Mouse (Mus musculus) ES-Bruce4 (cell line): ENCODE results near the gene Csnk2a2. TPM values are rescaled to one million over a fixed set of nuclear protein-coding genes. Genes with fewer than 3 reads are reported as not detected.

ENCODE experiments used
- H3K27ac ChIP-seq: 2 replicates; pipeline ENCODE4 v1.5.1; 2012; ENCODE audit warnings: low read length, inconsistent platforms; ENCODE audit not compliant: insufficient read depth
- H3K27me3 ChIP-seq: 2 replicates; pipeline ENCODE4 v1.6.1; 2012; ENCODE audit warnings: mild to moderate bottlenecking, low read length, inconsistent platforms; ENCODE audit not compliant: control insufficient read depth, poor library complexity, insufficient read depth, severe bottlenecking
- H3K36me3 ChIP-seq: 2 replicates; pipeline ENCODE4 v1.6.1; 2012; ENCODE audit warnings: inconsistent platforms, mild to moderate bottlenecking, low read length, moderate library complexity; ENCODE audit not compliant: control insufficient read depth, poor library complexity, insufficient read depth, severe bottlenecking
- H3K4me1 ChIP-seq: one replicate; pipeline ENCODE4 v1.8.1; 2011; ENCODE audit warnings: low read length; ENCODE audit not compliant: control insufficient read depth, insufficient read depth
- H3K4me3 ChIP-seq: 2 replicates; pipeline ENCODE4 v1.5.1; 2011; ENCODE audit warnings: low read depth, mild to moderate bottlenecking, low read length
- H3K9ac ChIP-seq: 2 replicates; pipeline ENCODE4 v1.6.1; 2012; ENCODE audit warnings: low read depth, mild to moderate bottlenecking, inconsistent platforms; ENCODE audit not compliant: poor library complexity, severe bottlenecking
- H3K9me3 ChIP-seq: replicated peaks from 2 replicates; pipeline ENCODE4 v1.6.1; 2012; ENCODE audit warnings: mild to moderate bottlenecking, low read length, inconsistent platforms; ENCODE audit not compliant: control insufficient read depth, poor library complexity, insufficient read depth, severe bottlenecking
- CTCF ChIP-seq: IDR thresholded peaks from one replicate; pipeline ENCODE4 v1.8.1; 2011; ENCODE audit warnings: low read depth, low read length
- EP300 ChIP-seq: IDR thresholded peaks from 2 replicates; pipeline ENCODE4 v1.6.1; 2011; ENCODE audit warnings: low read depth, low read length; ENCODE audit not compliant: insufficient read depth
- POLR2A ChIP-seq: IDR thresholded peaks from one replicate; pipeline ENCODE4 v1.8.1; 2011; ENCODE audit warnings: low read length; ENCODE audit not compliant: insufficient read depth
- polyA plus RNA-seq: library from polyadenylated mRNA; stranded (reverse); fragments of >200 nt; gene quantifications from 2 replicates; pipeline ENCODE4 v1.2.4, GENCODE M21; 2011; ENCODE audit warnings: low read depth; ENCODE audit not compliant: missing spikeins, insufficient read depth, insufficient read length

The Csnk2a2 gene
- polyA plus RNA-seq, 1 experiment: 236 TPM

DNA sequence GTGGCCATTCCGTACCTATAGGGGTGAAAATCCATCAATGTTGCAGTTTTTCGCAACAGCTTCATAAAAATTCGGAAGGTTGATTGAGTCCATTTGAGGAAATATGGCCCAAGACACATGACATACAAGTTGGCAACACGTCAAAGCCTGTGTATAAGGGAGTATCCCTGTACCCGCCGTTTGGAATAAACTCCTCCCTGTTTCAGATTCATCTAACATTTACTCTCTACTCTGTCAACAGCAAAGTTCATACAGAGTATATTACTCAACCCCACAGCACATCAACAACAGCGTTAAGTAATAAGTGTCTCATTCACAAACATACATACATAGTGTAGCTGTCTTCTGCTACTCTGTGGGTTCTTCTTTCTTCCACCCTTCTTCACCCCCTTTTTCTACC lies 65.2 kb downstream of the Csnk2a2 start:
- no peaks in the 10 kb centered on the region for H3K27me3 ChIP-seq
- H3K4me1 ChIP-seq: no peaks in the 10 kb centered on the region
- no peak overlapping the region for H3K4me3 ChIP-seq
- H3K9me3 ChIP-seq: no peaks in the 10 kb centered on the region
- H3K36me3 ChIP-seq: peaks cover 31% of the 10 kb centered on the region
- H3K27ac ChIP-seq: no peak overlapping the region
- no peak overlapping the region for H3K9ac ChIP-seq
- TF ChIP-seq EP300 (no peak), POLR2A (no peak), CTCF (no peak)

GRCm38 (mm10) chr8:95422193-95422810 lies 67.5 kb downstream of the Csnk2a2 start:
- Histone ChIP-seq H3K36me3 (peaks cover 36% of the 10 kb centered on the region), H3K9me3 (no peaks in the 10 kb centered on the region), H3K27ac (no peak overlapping the region), H3K4me3 (no peak overlapping the region), H3K27me3 (no peaks in the 10 kb centered on the region), H3K4me1 (no peaks in the 10 kb centered on the region), H3K9ac (no peak overlapping the region)
- TF ChIP-seq EP300 (no peak), POLR2A (no peak), CTCF (no peak)

DNA sequence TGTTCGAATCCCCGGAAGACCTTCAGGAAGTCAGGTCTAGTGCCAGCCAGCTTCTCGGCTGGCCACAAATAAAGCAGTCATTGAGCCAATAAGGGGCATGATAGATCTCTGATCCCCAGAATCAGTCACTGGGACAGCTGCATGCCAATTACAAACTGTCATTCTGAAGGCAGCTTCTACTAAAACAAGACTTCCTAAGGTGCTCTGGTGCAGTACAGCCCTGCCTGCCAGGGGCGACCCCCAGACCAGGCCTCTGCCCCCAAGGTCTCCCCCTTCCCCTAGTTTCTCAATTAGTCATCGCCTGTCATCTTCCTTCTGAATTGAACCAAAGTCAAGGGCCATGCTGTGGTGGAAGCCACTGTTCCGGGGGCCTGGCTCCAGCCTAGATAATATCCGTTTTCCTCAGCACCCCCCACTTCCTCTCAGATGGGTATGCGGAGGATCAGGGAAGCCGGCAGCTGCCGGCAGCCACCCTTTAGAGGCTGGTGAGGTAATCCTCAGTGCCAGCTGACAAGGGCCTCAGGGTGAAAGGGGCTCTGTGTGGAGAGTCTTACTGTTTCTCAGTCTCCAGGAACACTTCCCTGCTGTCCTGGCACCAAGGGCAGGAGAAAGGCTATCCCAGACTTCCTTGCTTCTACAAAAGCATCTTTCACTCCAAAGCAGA lies 78.4 kb downstream of the Csnk2a2 start:
- TF ChIP-seq EP300: no peak
- no peak for TF ChIP-seq POLR2A
- no peak for TF ChIP-seq CTCF
- no peaks in the 10 kb centered on the region for H3K36me3 ChIP-seq
- no peak overlapping the region for H3K27ac ChIP-seq
- no peaks in the 10 kb centered on the region for H3K27me3 ChIP-seq
- no peak overlapping the region for H3K9ac ChIP-seq
- H3K9me3 ChIP-seq: no peaks in the 10 kb centered on the region
- H3K4me3 ChIP-seq: no peak overlapping the region
- H3K4me1 ChIP-seq: no peaks in the 10 kb centered on the region

GRCm38 (mm10) chr8:95409518-95409917 lies 80.3 kb downstream of the Csnk2a2 start:
- TF ChIP-seq EP300: no peak
- Histone ChIP-seq H3K9ac (no peak overlapping the region), H3K4me3 (no peak overlapping the region), H3K27me3 (no peaks in the 10 kb centered on the region), H3K4me1 (no peaks in the 10 kb centered on the region), H3K36me3 (no peaks in the 10 kb centered on the region), H3K9me3 (no peaks in the 10 kb centered on the region), H3K27ac (no peak overlapping the region)

DNA sequence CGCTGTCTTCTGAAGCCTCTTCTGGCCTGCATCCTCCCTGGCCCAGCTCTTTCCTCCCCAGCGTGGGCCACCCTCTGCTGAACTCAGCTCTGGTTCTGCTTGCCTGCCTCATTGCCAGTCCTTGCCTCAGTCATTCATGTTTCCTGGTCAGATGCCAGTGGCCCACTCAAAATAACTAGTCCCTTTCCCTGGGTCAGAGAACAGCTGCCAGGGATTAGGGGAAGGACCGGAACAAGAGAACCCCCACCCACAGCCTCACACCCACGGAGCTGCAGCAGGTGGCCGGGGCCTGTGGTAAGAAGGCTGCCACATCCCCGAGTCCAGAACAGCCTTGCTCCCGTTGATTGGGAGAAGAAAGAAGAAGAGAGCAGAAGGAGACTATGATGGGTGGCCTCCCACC lies 88.7 kb downstream of the Csnk2a2 start:
- TF ChIP-seq CTCF: no peak
- TF ChIP-seq POLR2A: no peak
- TF ChIP-seq EP300: no peak
- Histone ChIP-seq H3K9me3 (no peaks in the 10 kb centered on the region), H3K4me1 (no peaks in the 10 kb centered on the region), H3K27ac (no peak overlapping the region), H3K9ac (no peak overlapping the region), H3K4me3 (no peak overlapping the region), H3K36me3 (no peaks in the 10 kb centered on the region), H3K27me3 (no peaks in the 10 kb centered on the region)

- TF ChIP-seq POLR2A: no peak
- no peak for TF ChIP-seq CTCF
- no peak for TF ChIP-seq EP300
- no peaks in the 10 kb centered on the region for H3K9me3 ChIP-seq
- no peaks in the 10 kb centered on the region for H3K36me3 ChIP-seq
- H3K9ac ChIP-seq: no peak overlapping the region
- H3K27ac ChIP-seq: no peak overlapping the region
- H3K27me3 ChIP-seq: no peaks in the 10 kb centered on the region
- H3K4me1 ChIP-seq: peaks cover 4% of the 10 kb centered on the region
- no peak overlapping the region for H3K4me3 ChIP-seq
Observed at GRCm38 (mm10) chr8:95399131-95399530, 90.7 kb downstream of the Csnk2a2 start.
